Mouse (Mus musculus) fat pad, adult 2 months (tissue): ENCODE results near the gene Zfp667.
"Not testable (repeated sequence)": the region's sequence is repeated elsewhere in the genome, so short reads cannot be mapped to it uniquely, and the experiment has no call there.

Source experiments
- DNase-seq: peaks from one replicate; pipeline ENCODE4 v3.0.0-alpha.2; 2011; ENCODE audit warnings: low read depth, low spot score; ENCODE audit errors: extremely low read depth

Gene Zfp667

DNA sequence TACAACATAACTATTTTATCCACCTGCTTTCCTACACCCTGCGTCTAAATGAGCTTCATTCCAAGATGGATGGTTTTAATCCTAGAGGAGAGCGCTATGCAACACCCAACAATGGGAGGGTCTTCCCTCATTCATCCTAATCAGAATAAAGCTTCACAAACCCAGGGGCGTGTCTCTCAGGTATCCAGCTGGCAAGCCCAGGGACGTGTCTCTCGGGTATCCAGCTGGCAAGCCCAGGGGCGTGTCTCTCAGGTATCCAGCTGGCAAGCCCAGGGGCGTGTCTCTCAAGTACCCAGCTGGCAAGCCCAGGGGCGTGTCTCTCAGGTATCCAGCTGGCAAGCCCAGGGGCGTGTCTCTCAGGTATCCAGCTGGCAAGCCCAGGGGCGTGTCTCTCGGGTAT, 14.4 kb downstream of the Zfp667 start:
- DNase-seq = not testable (repeated sequence)

DNA sequence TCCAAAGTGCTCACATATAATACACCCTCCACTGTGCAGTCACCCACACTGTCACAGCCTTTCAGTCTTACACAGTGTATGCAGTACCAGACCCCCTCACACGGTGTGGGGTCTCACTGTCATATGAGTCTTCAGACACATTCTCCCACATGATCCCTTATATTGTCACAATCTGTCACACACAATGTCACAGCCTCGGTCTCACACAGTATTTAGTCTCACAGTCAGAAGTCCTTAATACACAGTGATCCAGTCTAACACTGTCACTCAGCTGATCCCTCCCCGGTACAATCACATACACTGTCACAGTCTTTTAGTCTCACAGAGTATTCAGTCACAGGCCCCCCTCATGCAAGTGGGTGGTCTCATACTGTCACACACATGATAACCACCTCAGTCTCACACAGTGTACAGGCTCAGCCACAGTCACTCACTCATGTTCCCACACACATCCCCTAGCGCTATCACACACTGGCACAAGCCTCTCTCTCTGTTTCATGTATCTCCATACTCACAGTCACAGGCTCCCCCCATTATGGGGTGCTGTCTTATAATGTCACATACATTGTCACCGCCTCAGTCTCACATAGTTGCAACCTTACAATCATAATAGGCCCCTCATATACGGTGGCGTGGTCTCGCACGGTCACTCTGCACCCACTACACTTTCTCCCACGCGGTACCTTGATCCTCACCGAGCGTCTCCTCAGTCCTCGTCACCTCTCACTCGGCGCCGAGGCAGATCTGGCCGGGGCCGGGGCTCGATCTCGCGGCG, 44.3 kb downstream of the Zfp667 start:
- no peak for DNase-seq

DNA sequence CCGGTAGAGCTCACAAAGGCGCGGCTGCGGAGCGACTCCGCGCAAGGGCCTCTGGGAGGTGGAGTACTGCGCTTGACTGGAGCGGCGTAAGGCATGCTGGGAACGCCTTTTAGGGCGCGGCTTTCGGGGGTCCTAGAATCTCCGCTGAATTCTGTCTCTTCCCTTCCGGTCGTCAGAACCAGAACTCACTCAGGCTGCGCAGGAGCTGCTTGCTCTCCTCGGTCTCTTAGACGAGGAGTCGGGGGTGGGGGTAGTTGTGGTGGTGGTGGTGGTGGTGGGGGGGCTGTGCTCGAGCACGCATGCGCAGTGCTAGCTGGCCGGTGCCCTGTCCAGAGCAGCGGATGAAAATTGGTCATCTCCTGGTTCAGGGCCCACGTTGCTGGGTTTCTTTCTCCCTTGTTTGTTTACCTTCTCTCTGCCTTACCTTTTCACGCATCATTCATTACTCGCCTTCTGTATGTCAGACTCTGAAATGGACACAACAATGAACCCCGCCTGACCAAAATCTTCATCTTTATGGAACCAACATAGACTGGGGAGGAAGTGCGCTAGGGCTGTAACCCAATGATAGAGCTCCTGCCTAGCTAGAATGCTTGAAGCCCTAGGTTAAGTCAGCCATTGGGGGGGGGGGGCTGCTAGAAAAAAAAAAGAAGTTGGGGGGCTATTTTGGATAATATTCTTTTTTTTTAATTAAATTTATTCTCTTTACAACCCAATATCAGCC, 45.0 kb downstream of the Zfp667 start, which contains the start of gene Zfp583:
Zfp583 (minus strand) TSS at position 53 of the 724 bp plus-strand sequence.
- DNase-seq = peak; percentile 7

DNA sequence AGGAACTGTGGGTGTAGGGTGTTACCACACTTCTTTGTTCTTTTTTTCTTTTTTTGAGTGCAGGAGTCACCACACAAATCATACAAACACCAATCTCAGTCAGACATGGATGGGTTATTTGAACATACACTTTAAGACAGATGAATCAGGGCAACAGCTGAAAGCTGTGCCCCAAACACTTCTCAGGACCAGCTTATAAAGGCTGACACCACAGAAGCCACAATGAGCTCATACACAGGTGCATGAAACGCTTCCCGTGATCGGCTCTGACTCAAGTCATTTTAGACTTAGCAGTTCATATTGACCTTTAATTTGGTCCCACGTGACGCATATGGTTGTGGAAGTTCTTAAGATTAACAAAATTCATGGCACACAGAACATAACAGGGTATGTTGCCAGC, 53.5 kb downstream of the Zfp667 start:
- DNase-seq = no peak

DNA sequence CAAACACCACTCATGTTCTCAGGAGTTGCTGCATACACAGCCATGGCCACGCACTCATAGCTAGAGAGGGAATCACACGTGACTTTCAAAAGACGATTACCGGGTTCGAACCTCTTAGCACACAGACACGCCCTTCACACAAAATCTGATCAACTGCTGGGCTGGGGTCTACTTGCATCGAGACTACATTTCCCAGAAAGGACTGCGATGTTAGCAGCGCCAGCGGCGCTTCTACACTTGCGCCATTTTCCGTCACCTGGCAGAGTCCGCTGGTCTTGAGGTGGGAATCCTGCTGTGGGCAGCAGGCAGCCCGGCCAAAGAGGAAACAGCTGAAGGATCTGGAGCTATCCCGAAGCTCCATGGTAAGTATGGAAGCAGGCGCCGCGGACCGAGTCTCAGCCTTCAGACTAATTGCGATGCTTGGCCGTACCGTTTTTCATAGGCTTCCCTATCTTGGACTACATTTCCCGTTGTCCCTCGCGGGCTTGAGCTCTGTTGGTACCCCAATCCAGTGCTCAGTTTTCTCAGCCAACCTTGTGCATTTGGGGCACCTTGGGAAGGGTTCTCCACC, 57.2 kb downstream of the Zfp667 start, which contains the start of gene Gm3854:
Gm3854 (plus strand) TSS at position 259 of the 571 bp plus-strand sequence.
- DNase-seq = no peak

DNA sequence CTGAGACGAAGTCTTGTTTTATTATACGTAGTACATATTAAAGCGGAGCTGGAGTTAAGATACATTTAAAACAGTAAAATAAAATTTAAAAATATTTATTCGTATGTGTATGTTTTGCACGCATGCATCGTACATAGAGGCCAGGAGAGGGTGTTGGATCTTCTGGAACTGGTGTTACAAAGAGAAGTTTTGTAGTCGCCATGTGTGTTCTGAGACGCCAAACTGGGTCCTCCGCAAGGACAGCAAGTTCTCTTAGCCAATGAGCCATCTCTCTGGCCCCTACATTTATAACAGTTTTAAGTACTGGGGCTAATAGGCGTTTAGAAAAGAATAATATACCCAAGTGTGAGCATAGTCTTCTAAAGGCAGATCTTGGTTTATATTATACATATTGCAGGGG, 57.7 kb downstream of the Zfp667 start:
- DNase-seq = no peak
